In genomic region chr2:91190501-91190900, GRCm38 (mm10) we compare ENCODE assay signal across 20 mouse cellular contexts.
"Had no signal": no experiment of that assay in that cellular context is flagged by ENCODE, and none has a peak within 500 bp of the region (broad histone marks: within the 10 kb centered on the region; RNA-seq: fewer than 3 reads in every experiment).

No protein-coding gene starts in this region.

- H3K27me3 ChIP-seq: limb, embryonic 13.5 days; lung, embryonic 15.5 days; midbrain, embryonic 13.5 days; neural tube, embryonic 13.5 days; stomach, embryonic 15.5 days had no signal

- H3K9ac ChIP-seq: limb, embryonic 13.5 days; liver, embryonic 12.5 days; liver, embryonic 15.5 days; lung, embryonic 15.5 days; midbrain, embryonic 13.5 days; neural tube, embryonic 13.5 days; stomach, embryonic 15.5 days had no signal

- H3K4me2 ChIP-seq: limb, embryonic 13.5 days; liver, embryonic 12.5 days; liver, embryonic 15.5 days; lung, embryonic 15.5 days; midbrain, embryonic 13.5 days; neural tube, embryonic 13.5 days; stomach, embryonic 15.5 days had no signal

- H3K27ac ChIP-seq: kidney, postnatal 0 days; left cerebral cortex, adult 2 months; limb, embryonic 13.5 days; liver, embryonic 12.5 days; liver, embryonic 15.5 days; lung, embryonic 15.5 days; midbrain, embryonic 10.5 days; midbrain, embryonic 13.5 days; neural tube, embryonic 13.5 days; stomach, embryonic 15.5 days had no signal

- H3K36me3 ChIP-seq: limb, embryonic 13.5 days; liver, embryonic 12.5 days; liver, embryonic 15.5 days; lung, embryonic 15.5 days; midbrain, embryonic 10.5 days; midbrain, embryonic 13.5 days; neural tube, embryonic 13.5 days; stomach, embryonic 15.5 days had no signal

- DNase-seq: kidney, adult 2 months; layer of hippocampus, postnatal 36 days; liver; lung, adult 18-20 months; lung, postnatal 10 days; lung, postnatal 36 days; retina, postnatal 1 day; thymus, postnatal 4 days had no signal

- ATAC-seq: intestine, postnatal 0 days; liver, embryonic 12.5 days; midbrain, embryonic 13.5 days had no signal

- H3K4me3 ChIP-seq: left cerebral cortex, adult 2 months; limb, embryonic 13.5 days; liver, embryonic 12.5 days; liver, embryonic 15.5 days; lung, embryonic 15.5 days; megakaryocyte, embryonic 14.5 days; midbrain, embryonic 10.5 days; midbrain, embryonic 13.5 days; neural tube, embryonic 13.5 days; stomach, embryonic 15.5 days had no signal

- H3K9me3 ChIP-seq: limb, embryonic 13.5 days; liver, embryonic 12.5 days; liver, embryonic 15.5 days; lung, embryonic 15.5 days; megakaryocyte, embryonic 14.5 days; midbrain, embryonic 10.5 days; midbrain, embryonic 13.5 days; neural tube, embryonic 13.5 days; stomach, embryonic 15.5 days had no signal
